Mouse (Mus musculus) olfactory bulb, adult 2 months (tissue): ENCODE results near the gene Zfp672. TPM values are rescaled to one million over a fixed set of nuclear protein-coding genes. Genes with fewer than 3 reads are reported as not detected.
A peak's percentile ranks its signal among the peaks of the same experiment; 100 is the strongest.

Source experiments
- H3K27ac ChIP-seq: fragments of 200-500 bp; 2 replicates; pipeline ENCODE4 v1.5.1; 2012; ENCODE audit warnings: low read depth, low read length; ENCODE audit not compliant: insufficient read depth
- H3K4me1 ChIP-seq: fragments of 200-500 bp; 2 replicates; pipeline ENCODE4 v1.6.1; 2012; ENCODE audit warnings: low read length; ENCODE audit not compliant: control insufficient read depth, insufficient read depth
- H3K4me3 ChIP-seq: fragments of 200-500 bp; 2 replicates; pipeline ENCODE4 v1.5.1; 2012; ENCODE audit warnings: mild to moderate bottlenecking, low read depth, low read length, moderate library complexity; ENCODE audit not compliant: insufficient read depth
- CTCF ChIP-seq: fragments of 200-500 bp; IDR thresholded peaks from 2 replicates; pipeline ENCODE4 v1.5.1; 2012; ENCODE audit warnings: low read depth, mild to moderate bottlenecking, low read length, moderate library complexity; ENCODE audit not compliant: insufficient read depth
- POLR2A ChIP-seq: fragments of 200-500 bp; IDR thresholded peaks from 2 replicates; pipeline ENCODE4 v1.6.1; 2012; ENCODE audit warnings: mild to moderate bottlenecking, low read depth, low read length, moderate library complexity; ENCODE audit not compliant: insufficient read depth
- WGBS: fragments of 180-500 bp; shearing (Covaris S2); methylation state at CpG from one replicate; pipeline ENCODE4 v1.1.7; 2018; 5-methylcytosine and 5-hydroxymethylcytosine counted together
- polyA plus RNA-seq: library from polyadenylated mRNA; stranded (reverse); fragments of >200 nt; gene quantifications from 2 replicates; pipeline ENCODE4 v1.2.4, GENCODE M21; 2012; ENCODE audit warnings: low replicate concordance; ENCODE audit not compliant: missing spikeins, insufficient read depth, insufficient read length

Zfp672 gene
- polyA plus RNA-seq, 1 experiment: not detected

- H3K27ac ChIP-seq: no peak overlapping the region
- TF ChIP-seq POLR2A (no peak), CTCF (no peak)
- H3K4me3 ChIP-seq: peak overlapping the region; percentile 99
- H3K4me1 ChIP-seq: peaks cover 17% of the 10 kb centered on the region
- WGBS: 11% methylated on average over 10 of the region's 10 CpGs
Observed at GRCm38 (mm10) chr11:58331149-58331495, 983 bp upstream of the Zfp672 start.

- H3K4me3 ChIP-seq: peak overlapping the region; percentile 99
- under 1% methylated on average over 21 of the region's 21 CpGs for WGBS
- H3K27ac ChIP-seq: peak overlapping the region; percentile 39; the same call in 1 of the 2 replicates
- no peak; the same call in 1 of the 2 replicates for TF ChIP-seq POLR2A
- TF ChIP-seq CTCF: no peak
- H3K4me1 ChIP-seq: peaks cover 17% of the 10 kb centered on the region
Observed at GRCm38 (mm10) chr11:58329906-58330275, 248 bp downstream of the Zfp672 start.

GRCm38 (mm10) chr11:58326781-58327180 is 3.4 kb downstream of the Zfp672 start:
- Histone ChIP-seq H3K4me1 (peaks cover 13% of the 10 kb centered on the region), H3K27ac (no peak overlapping the region), H3K4me3 (no peak overlapping the region)
- TF ChIP-seq CTCF: no peak
- no peak for TF ChIP-seq POLR2A
- 95% methylated on average over 3 of the region's 3 CpGs for WGBS

DNA sequence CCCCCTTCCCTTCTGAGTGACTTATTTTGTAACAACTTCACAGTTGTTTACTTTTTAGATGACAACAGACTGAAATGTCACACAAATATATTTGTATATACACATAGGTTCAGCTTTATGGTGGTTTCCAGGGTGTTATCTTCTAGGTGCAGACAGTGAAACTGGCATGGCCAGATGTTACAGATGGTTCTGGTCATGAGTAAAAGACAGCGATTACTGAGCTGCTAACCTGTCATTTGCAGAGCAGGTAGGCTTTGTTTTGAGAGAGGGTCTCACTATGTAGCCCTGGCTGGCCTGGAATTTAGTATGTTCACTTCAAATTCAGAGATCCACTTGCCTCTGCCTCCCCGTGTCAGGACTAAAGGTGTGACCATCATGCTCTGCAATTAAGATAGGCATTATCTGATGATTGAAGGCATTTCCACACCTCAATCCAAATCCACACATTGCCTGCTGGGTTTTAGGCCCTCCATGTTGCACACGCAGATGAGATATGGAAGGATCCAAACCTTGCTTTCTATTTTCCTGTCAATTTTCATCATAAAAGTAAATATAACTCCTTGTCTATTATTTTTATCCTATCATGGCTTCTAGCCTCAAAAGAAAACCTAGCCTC is 5.4 kb downstream of the Zfp672 start:
- Histone ChIP-seq H3K4me3 (no peak overlapping the region), H3K27ac (no peak overlapping the region), H3K4me1 (peaks cover 4% of the 10 kb centered on the region; the same call in 1 of the 2 replicates)
- no peak for TF ChIP-seq CTCF
- no peak for TF ChIP-seq POLR2A
- 90% methylated on average over 3 of the region's 3 CpGs for WGBS

DNA sequence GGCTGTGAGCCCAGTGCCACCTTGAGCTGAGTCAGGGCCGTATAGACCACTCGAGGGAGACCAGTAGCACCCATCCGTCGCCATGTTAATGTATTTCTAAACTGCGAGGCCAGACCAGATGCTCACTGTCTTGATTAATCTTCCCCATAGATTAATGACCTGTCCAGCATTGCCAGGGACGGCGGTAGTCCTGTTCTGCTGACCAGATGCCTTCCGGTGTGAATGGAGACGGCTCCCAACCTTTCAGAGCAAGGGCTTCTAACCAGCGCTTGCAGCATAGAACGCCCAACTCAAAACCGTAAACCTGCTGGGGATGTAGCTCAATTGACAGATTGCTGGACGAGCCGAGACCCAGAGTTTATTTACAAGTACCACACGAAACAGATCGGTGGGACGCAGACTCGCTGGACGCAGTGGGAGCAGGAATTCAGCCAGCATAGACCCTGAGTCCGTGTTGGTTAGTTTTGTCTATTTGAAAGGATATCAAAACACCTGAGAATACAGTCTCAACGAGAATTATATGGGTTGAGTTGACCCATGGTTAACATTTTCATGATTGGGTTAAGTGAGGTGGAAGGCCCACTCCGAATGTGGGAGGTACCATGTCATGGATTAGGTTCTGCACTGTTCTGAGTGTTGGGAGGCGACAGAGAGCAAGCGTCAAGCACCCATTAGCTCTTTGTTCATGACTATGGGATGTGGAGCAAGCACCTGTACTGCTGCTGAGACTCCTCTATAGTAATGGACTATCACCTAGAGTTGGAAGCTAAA is 6.4 kb downstream of the Zfp672 start:
- peak overlapping the region; percentile 88 for H3K4me3 ChIP-seq
- peak overlapping the region; percentile 79 for H3K27ac ChIP-seq
- WGBS: 9% methylated on average over 24 of the region's 24 CpGs
- TF ChIP-seq POLR2A: no peak
- TF ChIP-seq CTCF: no peak
- peaks cover 4% of the 10 kb centered on the region; the same call in 1 of the 2 replicates for H3K4me1 ChIP-seq

DNA sequence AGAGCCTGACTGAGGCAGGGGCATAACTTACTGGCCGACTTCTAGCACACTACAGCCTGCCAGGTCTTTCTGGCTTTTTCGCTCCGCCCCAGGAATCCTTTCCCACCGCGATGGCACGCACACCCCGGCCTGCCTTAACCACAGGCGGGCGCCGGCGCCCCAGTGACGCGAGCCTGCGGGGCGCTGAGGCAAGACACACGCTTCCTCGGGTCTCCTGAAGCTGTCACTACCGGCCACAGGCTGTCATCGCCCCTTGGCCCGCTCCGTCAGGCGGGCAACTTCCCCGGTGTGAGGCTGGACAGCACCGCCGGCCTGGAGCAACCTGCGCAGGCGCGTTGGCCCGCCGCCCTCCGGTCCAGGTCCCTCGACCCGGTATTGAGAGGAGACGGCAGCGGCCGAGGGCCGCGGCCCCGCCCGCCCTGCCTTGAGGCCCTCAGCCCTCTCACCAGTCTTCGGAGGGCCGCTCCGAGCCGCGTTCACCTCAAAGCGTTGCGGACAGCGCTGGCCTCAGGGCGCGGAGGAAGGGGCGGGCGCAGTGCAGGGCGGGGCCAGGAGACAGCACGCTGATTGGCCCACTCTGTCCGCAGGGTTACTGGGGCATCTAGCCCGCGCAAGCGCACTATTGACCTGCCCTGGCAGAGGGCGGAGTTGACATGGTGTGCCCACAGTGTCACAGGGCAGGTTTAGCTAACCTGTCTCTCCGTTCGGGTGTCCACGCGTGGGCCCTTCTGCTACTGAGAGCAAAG is 7.1 kb downstream of the Zfp672 start:
- Histone ChIP-seq H3K27ac (peak overlapping the region; percentile 89), H3K4me1 (peaks cover 4% of the 10 kb centered on the region; the same call in 1 of the 2 replicates), H3K4me3 (peak overlapping the region; percentile 88)
- under 1% methylated on average over 63 of the region's 63 CpGs for WGBS
- peak; percentile 85 for TF ChIP-seq POLR2A
- no peak for TF ChIP-seq CTCF

GRCm38 (mm10) chr11:58316768-58317390 is 13.3 kb downstream of the Zfp672 start:
- 75% methylated on average over 28 of the region's 28 CpGs for WGBS
- H3K4me3 ChIP-seq: no peak overlapping the region
- no peaks in the 10 kb centered on the region for H3K4me1 ChIP-seq
- no peak overlapping the region for H3K27ac ChIP-seq
- no peak for TF ChIP-seq CTCF
- TF ChIP-seq POLR2A: 0 out of 2 replicates have a peak, but pooled peaks have one; percentile 16

DNA sequence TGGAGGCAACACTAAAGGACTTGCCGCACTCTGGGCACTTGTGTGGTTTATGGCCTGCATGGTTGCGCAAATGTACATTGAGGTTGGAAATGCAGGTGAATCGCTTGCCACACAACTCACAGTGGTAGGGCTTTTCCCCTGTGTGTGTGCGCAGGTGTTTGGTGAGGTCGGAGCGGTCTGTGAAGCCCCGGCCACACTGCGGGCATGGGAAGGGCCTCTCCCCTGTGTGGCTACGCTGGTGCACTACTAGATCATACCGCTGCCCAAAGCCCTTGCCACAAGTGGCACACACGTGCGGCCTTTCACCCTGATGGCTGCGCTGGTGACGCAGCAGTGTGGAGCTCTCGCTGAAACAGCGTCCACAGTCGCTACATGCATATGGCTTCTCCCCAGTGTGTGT is 13.8 kb downstream of the Zfp672 start:
- WGBS: 87% methylated on average over 17 of the region's 17 CpGs
- TF ChIP-seq CTCF: no peak
- TF ChIP-seq POLR2A: no peak
- Histone ChIP-seq H3K4me1 (no peaks in the 10 kb centered on the region), H3K27ac (no peak overlapping the region), H3K4me3 (no peak overlapping the region)
